ENCODE assay signal across 8 mouse cellular contexts in genomic region chr10:91180761-91181460, GRCm38 (mm10). TPM values are rescaled to one million over a fixed set of nuclear protein-coding genes. Genes with fewer than 3 reads are reported as not detected.
DNase-seq lines count a peak whose midpoint lies in the region; ATAC-seq and TF ChIP-seq lines count a peak whose summit lies in the region.

Gene Tmpo, minus strand, starts transcription at chr10:91181315.

- H3K4me3 ChIP-seq in kidney, postnatal 0 days (replicated peaks; ENCODE audit: low read depth, low read length), result peak within 1 kb of the TSS; percentile 44
- H3K4me3 ChIP-seq in hindbrain, embryonic 15.5 days, result peak within 1 kb of the TSS; percentile 63
- peak within 1 kb of the TSS; percentile 64 for H3K4me3 ChIP-seq in liver, postnatal 0 days (ENCODE audit: low read depth, low read length)

- H3K9me3 ChIP-seq in kidney, postnatal 0 days (replicated peaks; ENCODE audit: low read length), result no peaks in the 10 kb centered on the region
- H3K9me3 ChIP-seq in hindbrain, embryonic 15.5 days, result no peaks in the 10 kb centered on the region
- H3K9me3 ChIP-seq in liver, postnatal 0 days (ENCODE audit: low read length), result no peaks in the 10 kb centered on the region

- peaks cover 5% of the 10 kb centered on the region; the same call in 1 of the 2 replicates for H3K4me1 ChIP-seq in kidney, postnatal 0 days (replicated peaks; ENCODE audit: insufficient read depth, low read length)
- H3K4me1 ChIP-seq in hindbrain, embryonic 15.5 days (replicated peaks), result peaks cover 27% of the 10 kb centered on the region
- peaks cover 27% of the 10 kb centered on the region for H3K4me1 ChIP-seq in liver, postnatal 0 days (ENCODE audit: insufficient read depth)

- H3K27me3 ChIP-seq in kidney, postnatal 0 days (ENCODE audit: insufficient read depth, low read length), result no peaks in the 10 kb centered on the region
- no peaks in the 10 kb centered on the region for H3K27me3 ChIP-seq in hindbrain, embryonic 15.5 days
- no peaks in the 10 kb centered on the region for H3K27me3 ChIP-seq in liver, postnatal 0 days (ENCODE audit: insufficient read depth, low read length)

- ATAC-seq in kidney, postnatal 0 days (replicated peaks; ENCODE audit: low FRiP score, low read depth), result no peak
- peak; percentile 10; the same call in 1 of the 2 replicates for ATAC-seq in hindbrain, embryonic 15.5 days (ENCODE audit: low FRiP score, low read depth)
- no peak; the same call in 1 of the 2 replicates for ATAC-seq in liver, postnatal 0 days

- peak; percentile 28 for DNase-seq in kidney, postnatal 0 days (ENCODE audit: low spot score)
- no peak for DNase-seq in kidney, postnatal 36 days
- DNase-seq in adrenal gland, adult 2 months, result no peak
- peak; percentile 31 for DNase-seq in forelimb bud, embryonic 11.5 days (ENCODE audit: low read depth, low spot score)
- DNase-seq in liver, postnatal 0 days, result no peak
- no peak for DNase-seq in adipocyte (ENCODE audit: low spot score)
- DNase-seq in T-cell, adult 2 months (ENCODE audit: low spot score), result no peak

- peak within 1 kb of the TSS; percentile 49 for H3K4me2 ChIP-seq in kidney, postnatal 0 days (ENCODE audit: low read length)
- peak within 1 kb of the TSS; percentile 59 for H3K4me2 ChIP-seq in hindbrain, embryonic 15.5 days
- H3K4me2 ChIP-seq in liver, postnatal 0 days (ENCODE audit: low read depth, low read length), result peak within 1 kb of the TSS; percentile 71

- 6% methylated on average over 18 of the region's 18 CpGs for WGBS in kidney, postnatal 0 days
- WGBS in hindbrain, embryonic 15.5 days, result 10% methylated on average over 18 of the region's 18 CpGs
- WGBS in liver, postnatal 0 days (ENCODE audit: insufficient replicate concordance), result 12% methylated on average over 18 of the region's 18 CpGs

- TF ChIP-seq CTCF in kidney, postnatal 0 days (IDR thresholded peaks at IDR 0.05; ENCODE audit: low read depth), result no peak
- no peak for TF ChIP-seq CTCF in liver, postnatal 0 days (IDR thresholded peaks at IDR 0.05; ENCODE audit: low read depth)

- H3K27ac ChIP-seq in kidney, postnatal 0 days, result peak within 1 kb of the TSS; percentile 96
- peak within 1 kb of the TSS; percentile 98 for H3K27ac ChIP-seq in hindbrain, embryonic 15.5 days (replicated peaks)
- H3K27ac ChIP-seq in liver, postnatal 0 days (ENCODE audit: low read depth), result peak within 1 kb of the TSS; percentile 97

- no peak for TF ChIP-seq EP300 in liver, postnatal 0 days (IDR thresholded peaks at IDR 0.05; ENCODE audit: low read depth)

- H3K9ac ChIP-seq in kidney, postnatal 0 days (ENCODE audit: low read depth, low read length), result peak within 1 kb of the TSS; percentile 56
- peak within 1 kb of the TSS; percentile 67 for H3K9ac ChIP-seq in hindbrain, embryonic 15.5 days
- H3K9ac ChIP-seq in liver, postnatal 0 days (replicated peaks), result peak within 1 kb of the TSS; percentile 67

- H3K36me3 ChIP-seq in kidney, postnatal 0 days (ENCODE audit: insufficient read depth, low read length), result no peaks in the 10 kb centered on the region
- H3K36me3 ChIP-seq in hindbrain, embryonic 15.5 days, result no peaks in the 10 kb centered on the region
- H3K36me3 ChIP-seq in liver, postnatal 0 days (replicated peaks; ENCODE audit: insufficient read depth, low read length), result no peaks in the 10 kb centered on the region

RNA-seq across cellular contexts. Expression of gene Tmpo, which starts in this region (rescaled TPM):
- 156 and 160 TPM in 2 replicates for polyA plus RNA-seq in kidney, postnatal 0 days (2015; fragmentation: Nextera tagmentation; extraction: Ambion mirVana)
- total RNA-seq in adrenal gland, adult 2 months (2021), result 10 to 100 TPM; 68.0 to 90.6 TPM
- polyA plus RNA-seq in adrenal gland, adult 2 months (2012; rRNA removed), result 41.1 and 41.4 TPM in 2 replicates
- 96.7 and 108 TPM in 2 replicates for polyA plus RNA-seq in hindbrain, embryonic 15.5 days (2015; fragmentation: Nextera tagmentation; extraction: Ambion mirVana)
- 64.1 and 69.0 TPM in 2 replicates for polyA plus RNA-seq in liver, postnatal 0 days (2015; fragmentation: Nextera tagmentation; extraction: Ambion mirVana)

Comparison
In these comparisons a context has a peak if more than half of its experiments do, and no peak if none do; other contexts are left out.
1. DNase-seq: peak in kidney, postnatal 0 days (single experiment) and forelimb bud, embryonic 11.5 days (single experiment); none in kidney, postnatal 36 days (0 of 2), adrenal gland, adult 2 months (single experiment), liver, postnatal 0 days (single experiment), adipocyte (single experiment) and T-cell, adult 2 months (single experiment).
2. Peak in every context shown above with its lines, with median percentiles within 50 percentile points of each other: H3K27ac ChIP-seq, H3K4me2 ChIP-seq, H3K4me3 ChIP-seq and H3K9ac ChIP-seq.